Mouse (Mus musculus) T-helper 2 cell (primary cell): ENCODE data around the gene Clpx.

Source experiments
- in situ Hi-C: fragments of 300-600 bp; cut with MboI, MseI; formaldehyde crosslinking; loops from one replicate; pipeline ENCODE4 v1.15.1; 2025; ENCODE audit warnings: high pct_unique_total_duplicates

The Clpx gene

GRCm38 (mm10) chr9:65345854-65346475, 51.9 kb downstream of the Clpx start, which contains the start of gene Pdcd7:
Gene Pdcd7, plus strand, starts transcription at chr9:65346104.
- in situ Hi-C loops: no loop called here

- in situ Hi-C loops: no loop called here
These were observed 52.5 kb downstream of the Clpx start for GRCm38 (mm10) chr9:65346476-65347111.

- in situ Hi-C loops: no loop called here
These were observed 53.2 kb downstream of the Clpx start for GRCm38 (mm10) chr9:65347112-65347850.

- in situ Hi-C loops: no loop called here
These were observed 59.2 kb downstream of the Clpx start for GRCm38 (mm10) chr9:65353251-65353650.

GRCm38 (mm10) chr9:65356561-65356960, 62.5 kb downstream of the Clpx start:
- in situ Hi-C loops: no loop called here

GRCm38 (mm10) chr9:65356971-65357370, 62.9 kb downstream of the Clpx start:
- in situ Hi-C loops: no loop called here

- in situ Hi-C loops: no loop called here
These were observed 65.0 kb downstream of the Clpx start for GRCm38 (mm10) chr9:65358956-65359480.

- in situ Hi-C loops: no loop called here
These were observed 66.8 kb downstream of the Clpx start, which contains the start of gene Ubap1l for GRCm38 (mm10) chr9:65360641-65361448. Gene Ubap1l, plus strand, starts transcription at chr9:65361041.

- in situ Hi-C loops: no loop called here
These were observed 69.6 kb downstream of the Clpx start for GRCm38 (mm10) chr9:65363684-65364083.

- in situ Hi-C loops: no loop called here
These were observed 71.7 kb downstream of the Clpx start for GRCm38 (mm10) chr9:65365721-65366120.

- in situ Hi-C loops: no loop called here
These were observed 77.7 kb downstream of the Clpx start for GRCm38 (mm10) chr9:65371756-65372155.

- in situ Hi-C loops: no loop called here
These were observed 78.4 kb downstream of the Clpx start for GRCm38 (mm10) chr9:65372449-65372848.

- in situ Hi-C loops: no loop called here
These were observed 80.6 kb downstream of the Clpx start for GRCm38 (mm10) chr9:65374468-65375162.

- in situ Hi-C loops: no loop called here
These were observed 81.3 kb downstream of the Clpx start for GRCm38 (mm10) chr9:65375163-65375934.
